Mouse (Mus musculus): Measurements from ENCODE around the gene BC051142.

BC051142 gene

GRCm38 (mm10) chr17:34398711-34399393 is at the start of gene BC051142:
Gene BC051142 (plus strand): TSS chr17:34398820.
- peak; percentile 94 for DNase-seq (ENCODE audit: low read depth, low spot score)

GRCm38 (mm10) chr17:34349429-34349828 is 49.2 kb upstream of the BC051142 start:
- DNase-seq (ENCODE audit: low read depth, low spot score): peak; percentile 18

GRCm38 (mm10) chr17:34354539-34354938 is 44.1 kb upstream of the BC051142 start, which contains the start of gene Btnl2:
Gene Btnl2 (plus strand): TSS chr17:34354822.
- DNase-seq (ENCODE audit: low read depth, low spot score): no peak

GRCm38 (mm10) chr17:34354940-34355339 is 43.7 kb upstream of the BC051142 start:
- DNase-seq (ENCODE audit: low read depth, low spot score): no peak

GRCm38 (mm10) chr17:34362954-34363546 is 35.6 kb upstream of the BC051142 start:
- DNase-seq (ENCODE audit: low read depth, low spot score): no peak

- no peak for DNase-seq (ENCODE audit: low read depth, low spot score)
Measured at GRCm38 (mm10) chr17:34363676-34364310, 34.8 kb upstream of the BC051142 start.

- no peak for DNase-seq (ENCODE audit: low read depth, low spot score)
Measured at GRCm38 (mm10) chr17:34365031-34365430, 33.6 kb upstream of the BC051142 start.

GRCm38 (mm10) chr17:34370563-34370962 is 28.1 kb upstream of the BC051142 start:
- DNase-seq (ENCODE audit: low read depth, low spot score): no peak

- no peak for DNase-seq (ENCODE audit: low read depth, low spot score)
Measured at GRCm38 (mm10) chr17:34373055-34373709, 25.4 kb upstream of the BC051142 start.

- DNase-seq (ENCODE audit: low read depth, low spot score): no peak
Measured at GRCm38 (mm10) chr17:34376847-34377246, 21.8 kb upstream of the BC051142 start, which contains the start of gene Btnl1. Gene Btnl1 (plus strand): TSS chr17:34377132.

- DNase-seq (ENCODE audit: low read depth, low spot score): no peak
Measured at GRCm38 (mm10) chr17:34377450-34378209, 21.0 kb upstream of the BC051142 start.

GRCm38 (mm10) chr17:34378716-34379115 is 19.9 kb upstream of the BC051142 start:
- DNase-seq (ENCODE audit: low read depth, low spot score): no peak

- no peak for DNase-seq (ENCODE audit: low read depth, low spot score)
Measured at GRCm38 (mm10) chr17:34379451-34379850, 19.2 kb upstream of the BC051142 start.

- DNase-seq (ENCODE audit: low read depth, low spot score): no peak
Measured at GRCm38 (mm10) chr17:34381876-34382275, 16.7 kb upstream of the BC051142 start.

- no peak for DNase-seq (ENCODE audit: low read depth, low spot score)
Measured at GRCm38 (mm10) chr17:34383212-34383611, 15.4 kb upstream of the BC051142 start.

GRCm38 (mm10) chr17:34384699-34385098 is 13.9 kb upstream of the BC051142 start:
- peak; percentile 6 for DNase-seq (ENCODE audit: low read depth, low spot score)

GRCm38 (mm10) chr17:34386656-34387055 is 12.0 kb upstream of the BC051142 start:
- no peak for DNase-seq (ENCODE audit: low read depth, low spot score)

- DNase-seq (ENCODE audit: low read depth, low spot score): no peak
Measured at GRCm38 (mm10) chr17:34388513-34388912, 10.1 kb upstream of the BC051142 start.

- DNase-seq (ENCODE audit: low read depth, low spot score): no peak
Measured at GRCm38 (mm10) chr17:34391507-34391906, 7.1 kb upstream of the BC051142 start.

GRCm38 (mm10) chr17:34392321-34392720 is 6.3 kb upstream of the BC051142 start:
- no peak for DNase-seq (ENCODE audit: low read depth, low spot score)

- DNase-seq (ENCODE audit: low read depth, low spot score): no peak
Measured at GRCm38 (mm10) chr17:34397357-34397756, 1.3 kb upstream of the BC051142 start.

All from telencephalon, adult 2 months (tissue).